Mouse (Mus musculus) heart, adult 18-20 months (tissue): ENCODE measurements at regions not wholly inside any gene's neighbourhood (a gene's known extent, or its start where the extent isn't known, plus 50 kb on each side); places are given as distances from the start of the nearest gene placed in this dataset.

Experiments
- DNase-seq, 2 experiments: peaks; one replicate each; pipeline ENCODE4 v3.0.0; 2021 to 2022; ENCODE audit warnings: mixed read lengths in 1 of 2

DNA sequence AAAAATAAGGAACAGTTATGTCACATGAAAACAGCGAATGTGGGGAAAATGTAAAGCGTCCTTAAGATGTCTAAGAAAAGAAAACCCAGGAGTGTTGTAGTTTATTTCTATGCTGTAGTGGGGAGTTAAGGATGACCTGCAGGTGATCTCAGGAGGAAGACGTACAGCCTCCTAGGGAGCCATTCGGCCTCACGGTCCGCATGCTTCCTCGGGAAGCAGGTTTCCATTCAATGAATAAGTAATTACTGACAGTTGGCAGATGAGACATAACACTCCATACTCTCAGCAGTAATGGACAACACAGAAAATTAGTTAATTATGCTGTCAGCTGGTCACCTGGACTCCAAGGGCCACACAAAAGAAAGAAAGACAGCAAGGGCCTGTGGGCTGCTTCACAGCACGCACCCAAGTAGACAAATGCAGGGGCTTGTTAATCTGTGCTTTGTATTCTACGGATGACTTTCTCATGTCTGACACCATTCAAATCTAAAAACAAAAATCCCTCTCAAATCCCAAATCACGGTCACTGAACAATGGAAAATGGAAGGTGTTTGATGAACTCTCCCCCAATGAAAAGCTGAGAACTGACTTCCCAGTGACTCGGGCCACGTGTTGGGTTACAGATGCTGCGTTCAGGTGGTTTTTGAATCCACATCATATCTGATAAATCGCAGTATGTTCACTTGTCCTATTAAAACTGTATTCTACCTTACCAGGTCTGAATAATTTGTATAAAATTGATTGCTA lies 193.5 kb downstream of the Gm11361 start:
- no peak for DNase-seq

DNA sequence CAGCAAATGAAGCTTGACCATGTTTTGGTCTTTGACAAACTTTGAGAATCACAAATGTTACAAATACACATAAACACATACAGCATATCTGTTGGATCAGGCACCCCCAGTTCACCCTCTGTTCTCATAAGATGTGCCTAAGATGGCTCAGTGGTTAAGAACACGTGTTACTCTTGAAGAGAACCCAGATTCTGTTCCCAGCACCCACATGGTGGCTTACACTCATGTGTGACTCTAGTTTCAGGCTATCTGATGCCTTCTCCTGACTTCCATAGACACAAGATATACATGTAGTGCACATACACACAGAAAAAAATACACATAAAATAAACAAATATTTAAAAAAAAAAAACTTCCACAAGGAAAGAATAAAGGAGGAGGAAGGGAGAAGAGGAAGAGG lies 191.7 kb downstream of the Gm11361 start:
- DNase-seq = no peak

DNA sequence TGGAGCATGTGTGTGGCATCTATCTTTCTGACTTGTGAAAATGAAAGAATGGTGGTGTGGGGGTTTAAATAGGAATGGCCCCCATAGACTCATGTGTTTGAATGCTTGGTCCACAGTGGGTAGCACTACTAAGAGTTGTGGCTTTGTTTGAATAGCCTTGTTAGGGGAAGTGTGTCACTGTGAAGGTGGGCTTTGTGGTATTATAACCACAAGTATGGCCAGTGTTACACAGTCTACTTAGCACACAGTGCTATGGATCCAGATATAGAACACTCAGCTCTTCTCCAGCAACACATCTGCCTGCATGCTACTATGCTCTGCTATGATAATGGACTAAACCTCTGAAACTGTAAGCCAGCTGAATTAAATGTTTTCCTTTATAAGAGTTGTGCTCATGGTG lies 184.9 kb downstream of the Gm11361 start:
- no peak for DNase-seq

DNA sequence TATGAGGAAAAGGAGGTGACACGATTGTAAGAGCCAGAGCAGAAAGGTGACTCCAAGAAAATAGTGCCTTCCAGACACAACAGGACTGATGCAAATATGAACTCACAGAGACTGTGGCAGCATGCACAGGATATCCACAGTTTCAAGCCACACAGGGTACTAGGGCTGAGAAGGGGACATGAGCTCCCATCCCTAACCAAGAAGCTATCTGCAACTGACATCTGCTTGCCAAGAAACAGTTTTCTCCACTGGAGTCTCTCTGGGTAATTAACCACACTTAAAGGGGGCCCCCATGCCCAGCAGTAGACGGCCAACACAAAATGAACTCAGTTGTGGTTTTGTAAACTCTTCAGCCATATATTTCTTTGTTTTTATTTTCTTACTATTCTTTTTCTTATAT lies 176.1 kb downstream of the Gm11361 start:
- DNase-seq = no peak

DNA sequence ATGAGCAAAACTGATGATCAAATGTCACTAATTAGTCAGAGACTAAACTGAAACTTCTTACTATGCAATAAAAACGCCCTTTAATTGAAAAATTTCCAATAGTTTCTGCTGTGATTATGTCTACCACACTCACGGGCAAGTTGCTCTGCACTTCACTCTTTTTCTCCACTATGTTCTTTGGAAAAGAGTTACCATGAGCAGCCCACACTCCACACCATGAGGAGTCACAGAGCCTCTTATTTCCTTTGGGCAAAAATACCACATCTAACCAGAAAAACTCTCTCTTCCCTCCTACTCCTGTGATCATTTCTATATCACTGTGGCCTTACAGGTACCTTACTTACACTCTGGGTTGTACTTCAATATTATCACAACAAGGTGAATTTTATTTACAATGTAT lies 174.7 kb downstream of the Gm11361 start:
- DNase-seq = no peak

DNA sequence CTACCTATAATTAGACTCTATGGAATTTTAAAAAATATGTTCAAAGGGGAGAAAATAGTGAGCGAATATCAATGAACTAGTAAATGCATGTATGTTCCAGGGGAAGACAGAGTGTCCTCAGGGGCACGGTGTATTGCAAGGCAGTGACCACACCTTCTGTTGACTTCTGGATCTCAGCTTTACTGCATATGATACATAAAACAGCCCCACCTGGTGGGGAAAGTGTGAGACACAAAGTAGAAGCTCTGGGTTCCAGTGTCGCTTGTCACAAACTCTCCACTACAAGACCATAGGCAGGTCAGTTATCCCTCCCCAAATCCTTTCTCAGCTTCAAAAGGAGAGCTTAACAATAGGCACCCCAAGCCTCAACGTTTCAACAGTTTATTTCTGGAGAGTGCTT lies 168.8 kb downstream of the Gm11361 start:
- DNase-seq = peak; percentile 5 to 36

DNA sequence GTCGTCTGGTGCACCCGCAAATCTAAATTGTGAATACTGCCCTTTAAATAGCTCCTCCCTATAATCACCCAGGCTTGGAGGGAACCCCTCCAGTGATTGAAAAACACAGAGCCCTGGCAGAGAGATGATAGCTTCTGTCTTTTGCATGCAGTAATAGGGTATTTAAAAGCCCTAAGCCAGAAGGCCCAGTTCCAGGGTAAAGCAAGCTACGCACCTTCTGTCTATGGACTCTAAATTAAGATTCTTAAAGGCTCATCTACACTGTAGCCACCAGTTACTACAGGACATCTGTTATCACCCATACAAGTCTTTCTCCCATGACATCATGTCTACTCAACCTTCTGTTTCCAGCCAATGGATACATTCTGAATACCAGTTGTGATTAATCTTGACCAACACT lies 167.8 kb downstream of the Gm11361 start:
- no peak for DNase-seq

DNA sequence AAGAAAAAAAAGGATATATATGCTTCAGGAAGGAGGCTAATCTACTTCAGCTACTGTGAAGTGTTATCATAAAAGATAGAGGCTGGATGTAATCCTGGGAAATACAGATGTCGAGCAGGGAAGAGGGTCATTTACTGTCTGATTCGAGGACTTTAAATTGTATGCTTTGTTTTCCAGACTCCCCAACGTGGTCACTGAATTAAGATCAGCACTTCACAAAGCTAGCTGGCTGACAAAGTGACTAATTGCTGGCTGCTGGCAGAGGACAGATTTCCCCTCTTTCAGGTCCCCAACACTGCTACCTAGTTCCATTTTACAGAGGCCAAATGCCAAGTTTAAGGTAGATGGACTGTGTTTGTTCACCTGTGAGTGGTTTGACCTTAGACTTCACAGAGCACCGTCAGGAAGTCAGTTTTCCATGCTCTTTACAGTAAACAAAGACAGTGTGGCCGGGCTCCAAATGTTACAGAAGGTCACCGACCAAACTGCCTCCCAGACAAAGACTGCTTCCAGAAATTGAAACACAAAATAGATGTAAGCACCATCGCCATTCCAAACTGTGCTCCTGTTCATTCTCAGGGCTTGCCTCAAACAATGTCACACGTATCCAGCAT lies 167.2 kb downstream of the Gm11361 start:
- peak; percentile 17 to 33 for DNase-seq

DNA sequence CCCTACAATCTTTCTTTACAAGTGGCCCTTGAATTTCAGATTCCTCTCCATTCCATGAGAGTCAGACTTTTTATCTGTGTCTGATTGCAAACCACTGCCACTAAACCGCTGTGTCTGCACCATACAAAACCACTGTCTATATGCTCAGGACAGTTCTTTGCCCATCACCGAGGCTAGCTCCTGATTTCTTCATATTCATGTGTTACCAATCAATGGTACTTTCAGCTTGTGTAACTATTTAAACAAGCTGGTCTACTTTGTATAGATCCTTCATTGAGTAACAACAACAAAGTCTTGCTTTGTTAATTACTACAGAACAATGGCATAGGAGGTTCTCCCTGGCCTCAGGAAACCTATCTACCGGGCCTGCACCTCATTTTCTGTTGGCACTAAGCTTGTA lies 164.0 kb downstream of the Gm11361 start:
- DNase-seq = no peak

DNA sequence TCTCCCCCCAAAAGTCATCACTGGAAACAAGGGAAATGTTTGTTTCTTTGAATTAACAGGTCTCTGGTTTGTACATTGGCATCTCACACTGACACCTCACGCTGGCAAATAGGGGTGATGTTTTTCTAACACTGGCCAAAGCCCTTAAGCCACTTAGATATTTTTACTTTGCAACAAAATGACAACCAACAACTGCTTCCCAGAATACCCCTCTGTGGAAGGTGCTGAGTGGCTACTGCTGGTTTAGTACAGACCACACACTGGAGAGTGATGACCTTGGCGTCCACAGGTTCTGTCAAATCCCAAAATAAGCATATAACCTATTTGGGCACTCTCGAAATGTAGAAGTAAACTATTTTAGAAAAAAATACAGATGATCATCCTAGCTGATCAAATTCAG lies 163.3 kb downstream of the Gm11361 start:
- DNase-seq = peak; percentile 11 to 36

DNA sequence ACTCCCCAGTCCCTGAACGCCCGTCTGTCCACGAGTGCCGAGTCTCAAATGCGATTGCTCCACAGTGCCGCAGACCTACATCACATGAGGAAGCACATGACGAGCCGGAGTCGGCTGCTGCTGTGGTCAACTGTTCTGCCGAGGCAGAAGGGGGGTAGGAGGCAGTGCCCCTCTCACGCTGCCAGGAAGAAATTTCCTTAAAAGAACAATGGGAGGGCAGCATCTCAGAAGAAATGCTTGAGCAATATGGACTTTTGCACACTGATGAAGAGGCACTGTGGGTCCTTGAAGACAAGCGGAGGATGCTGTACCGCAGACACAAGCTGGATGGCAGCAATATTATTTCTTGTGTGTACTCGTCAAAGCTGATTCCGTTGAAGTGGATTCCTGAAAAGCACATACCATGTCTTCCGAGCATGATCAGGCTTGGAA lies 162.6 kb downstream of the Gm11361 start:
- peak; percentile 70 for DNase-seq

DNA sequence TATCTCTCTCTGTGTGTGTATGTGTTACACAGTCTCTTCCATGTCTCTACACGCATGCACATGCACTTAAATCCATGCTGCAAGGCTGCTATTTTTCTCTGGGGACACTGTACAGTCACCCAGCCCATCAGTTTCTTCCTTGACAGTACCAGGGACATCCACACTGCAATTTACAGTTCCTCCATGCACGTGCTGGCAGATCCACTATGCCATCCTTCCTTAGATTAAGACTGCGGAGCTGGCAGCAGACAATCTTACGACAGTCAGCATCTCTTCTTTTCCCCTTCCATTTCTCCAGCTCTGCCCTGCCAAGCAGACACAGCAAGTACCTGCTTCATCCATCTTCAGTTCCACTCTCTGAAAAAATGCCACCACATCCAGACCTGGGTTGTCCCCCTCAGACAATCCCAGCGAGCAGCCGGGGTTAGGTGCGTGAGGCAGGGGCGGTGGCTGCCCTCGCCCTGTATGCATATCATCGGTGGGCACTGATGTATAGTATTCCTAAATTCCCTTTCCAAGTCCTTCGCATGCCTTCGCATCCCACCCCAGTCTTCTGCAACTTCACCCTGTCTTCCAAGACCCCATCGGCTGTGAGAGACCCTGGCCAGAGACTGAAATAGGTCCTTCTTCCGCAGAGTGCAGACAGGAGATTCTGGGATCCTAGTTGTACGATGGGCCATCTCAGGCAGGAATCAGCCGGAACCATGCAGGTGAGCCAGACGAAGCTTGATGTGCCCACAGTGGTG lies 161.8 kb downstream of the Gm11361 start:
- peak; percentile 2 to 14 for DNase-seq

DNA sequence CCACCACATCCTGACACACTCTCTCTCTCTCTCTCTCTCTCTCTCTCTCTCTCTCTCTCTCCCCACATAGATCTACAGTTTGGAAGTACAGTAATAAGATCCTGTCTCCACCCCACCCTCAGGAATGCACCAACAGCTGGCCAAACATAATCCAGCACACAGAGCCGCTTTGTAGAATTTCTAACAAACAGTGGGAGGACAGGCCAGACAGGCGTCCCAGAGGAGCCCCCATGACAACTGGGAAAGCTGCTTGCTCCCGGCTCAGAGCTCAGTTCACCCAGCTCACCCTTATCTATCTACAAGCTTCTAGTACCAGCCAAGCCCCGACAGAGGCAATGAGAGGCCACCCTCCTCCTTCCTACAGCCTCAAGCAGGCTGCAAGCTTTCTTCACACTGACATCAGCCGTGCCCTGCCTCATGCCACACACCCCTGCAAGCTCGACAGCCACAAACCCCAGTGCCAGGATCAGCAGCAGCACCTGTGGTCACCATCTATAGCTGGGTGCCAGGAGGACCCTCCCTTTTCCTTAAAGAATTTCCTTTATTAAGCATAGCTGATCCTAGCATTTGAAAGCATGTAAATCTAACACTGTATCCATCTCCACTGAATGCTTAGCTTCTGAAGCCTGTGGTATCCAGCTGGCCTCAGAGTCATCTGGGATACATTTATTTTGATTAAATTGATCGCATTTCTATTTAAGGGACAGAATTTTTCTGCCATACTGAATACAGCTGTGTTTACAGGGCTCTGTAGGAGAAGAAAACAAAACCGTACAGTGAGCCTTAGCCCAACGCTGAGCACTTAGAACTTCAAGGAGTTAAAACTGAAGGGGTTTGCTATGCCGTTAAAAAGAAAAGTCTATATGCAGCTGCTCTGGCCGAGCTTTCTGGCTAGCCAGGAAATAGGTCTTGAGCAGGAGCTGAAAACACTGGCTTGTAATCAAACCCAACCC lies 160.9 kb downstream of the Gm11361 start:
- peak; percentile 62 to 63 for DNase-seq

DNA sequence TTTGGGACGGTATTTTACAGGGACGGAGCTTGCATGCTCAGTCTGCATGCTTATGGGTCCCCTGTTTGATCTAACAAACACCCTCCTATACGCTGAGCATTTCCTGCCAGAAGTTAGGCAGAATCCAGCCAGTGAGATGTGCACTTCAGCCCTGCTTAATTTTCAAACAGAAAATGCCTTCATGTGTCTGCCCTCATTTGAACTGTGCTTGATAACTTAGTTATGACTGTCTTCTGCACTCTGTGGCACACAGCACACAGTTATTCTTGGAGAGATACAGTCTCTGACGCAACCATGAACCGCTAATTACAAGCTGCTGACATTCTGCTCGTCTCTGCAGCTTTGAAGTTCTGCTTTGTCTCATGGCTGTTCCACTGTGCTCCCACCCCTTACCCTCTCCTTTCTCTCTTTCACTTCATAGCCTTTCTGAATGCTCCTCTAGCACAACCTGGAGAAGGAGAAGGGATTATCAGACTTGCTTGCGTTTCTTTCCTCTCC lies 160.2 kb downstream of the Gm11361 start:
- DNase-seq = peak; percentile 66 to 67

DNA sequence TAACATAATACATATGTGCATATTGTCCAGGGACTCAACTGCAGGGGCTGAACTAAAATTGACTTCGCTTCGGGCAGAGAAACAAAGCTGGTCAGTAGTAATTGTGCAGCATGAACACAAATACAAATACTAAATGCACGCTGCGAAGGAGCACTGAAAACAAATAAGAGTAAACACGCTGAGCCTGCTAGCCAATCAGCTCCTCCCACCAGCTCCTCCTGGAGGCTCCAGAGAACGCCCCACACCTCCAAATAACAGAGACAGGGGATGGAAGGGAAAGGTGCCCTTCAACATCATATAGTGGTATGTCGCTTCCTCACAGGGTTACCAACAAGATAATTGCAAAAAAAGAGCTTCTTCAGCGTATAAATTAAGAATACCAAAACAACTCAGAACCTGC lies 159.6 kb downstream of the Gm11361 start:
- peak in 1 of 2 experiments; percentile 15 for DNase-seq

DNA sequence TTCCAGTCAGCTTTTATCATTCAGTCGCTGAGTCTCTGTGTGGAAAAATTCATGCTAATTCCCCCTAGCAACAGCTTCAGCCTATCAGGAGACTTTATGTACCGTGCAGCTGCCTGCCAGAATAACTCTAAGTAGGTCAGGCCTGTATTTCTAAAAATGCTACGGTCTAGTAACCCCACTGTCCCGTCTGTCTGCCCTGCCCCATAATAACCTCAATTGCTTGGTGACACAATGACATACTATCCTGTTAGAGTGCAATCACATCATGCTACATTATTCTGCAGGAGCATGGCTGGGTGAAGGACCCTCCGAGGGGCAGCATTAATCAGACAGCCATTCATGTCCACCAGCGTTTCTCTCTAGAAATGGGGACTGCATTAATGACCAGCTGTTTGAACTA lies 158.9 kb downstream of the Gm11361 start:
- peak; percentile 60 to 68 for DNase-seq

DNA sequence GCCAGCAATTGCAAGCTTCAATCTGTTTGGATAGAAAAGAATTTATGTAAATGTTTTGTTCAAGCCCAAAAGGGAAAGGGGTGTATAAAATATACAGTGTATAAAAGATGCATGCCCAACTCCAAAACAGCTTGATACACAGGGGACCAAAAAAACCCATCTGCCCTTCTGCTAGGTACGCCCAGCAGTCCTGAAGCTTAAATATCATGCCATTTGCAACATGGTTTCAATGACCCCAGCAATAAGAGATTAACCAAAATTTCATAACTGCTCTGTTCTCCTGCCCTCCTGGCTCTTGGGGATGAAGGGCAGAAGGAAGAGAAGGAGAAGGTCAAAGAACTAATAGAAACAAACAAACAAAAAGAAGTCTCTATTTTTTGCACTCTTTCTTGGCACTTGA lies 158.4 kb downstream of the Gm11361 start:
- DNase-seq = no peak

DNA sequence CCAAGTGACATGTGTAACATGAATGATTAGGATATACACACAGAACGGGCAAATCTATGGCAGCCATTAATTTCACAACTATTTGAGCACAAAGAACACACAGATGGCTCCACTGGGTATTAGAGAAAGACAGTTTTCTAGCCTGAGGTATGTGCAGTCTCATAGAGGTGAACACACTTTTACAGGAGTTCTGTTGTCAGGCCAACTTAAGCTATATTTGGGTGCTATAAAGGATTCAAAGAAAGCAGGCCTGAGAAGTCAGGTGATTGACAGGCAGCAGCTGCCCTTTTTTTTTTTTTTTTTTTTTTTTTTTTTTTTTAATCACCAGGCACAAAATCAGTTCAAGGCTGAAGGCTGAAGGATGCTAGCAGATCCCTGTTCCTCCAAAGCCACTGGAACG lies 153.0 kb downstream of the Gm11361 start:
- DNase-seq = no peak

DNA sequence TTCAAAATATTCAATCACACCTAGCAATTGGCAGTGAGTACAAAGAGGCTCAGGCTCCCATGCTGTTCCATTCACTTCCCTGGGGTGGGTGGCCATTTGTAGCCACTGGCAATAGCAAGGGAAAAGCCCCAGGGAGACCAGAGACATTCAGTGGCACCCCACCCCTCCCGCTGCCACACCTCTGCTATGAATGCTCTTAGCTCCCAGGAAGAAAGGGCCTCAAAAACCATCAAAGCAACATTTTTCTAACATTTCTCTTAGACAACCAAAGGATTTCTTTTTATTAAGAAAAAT lies 152.2 kb downstream of the Gm11361 start:
- no peak for DNase-seq

DNA sequence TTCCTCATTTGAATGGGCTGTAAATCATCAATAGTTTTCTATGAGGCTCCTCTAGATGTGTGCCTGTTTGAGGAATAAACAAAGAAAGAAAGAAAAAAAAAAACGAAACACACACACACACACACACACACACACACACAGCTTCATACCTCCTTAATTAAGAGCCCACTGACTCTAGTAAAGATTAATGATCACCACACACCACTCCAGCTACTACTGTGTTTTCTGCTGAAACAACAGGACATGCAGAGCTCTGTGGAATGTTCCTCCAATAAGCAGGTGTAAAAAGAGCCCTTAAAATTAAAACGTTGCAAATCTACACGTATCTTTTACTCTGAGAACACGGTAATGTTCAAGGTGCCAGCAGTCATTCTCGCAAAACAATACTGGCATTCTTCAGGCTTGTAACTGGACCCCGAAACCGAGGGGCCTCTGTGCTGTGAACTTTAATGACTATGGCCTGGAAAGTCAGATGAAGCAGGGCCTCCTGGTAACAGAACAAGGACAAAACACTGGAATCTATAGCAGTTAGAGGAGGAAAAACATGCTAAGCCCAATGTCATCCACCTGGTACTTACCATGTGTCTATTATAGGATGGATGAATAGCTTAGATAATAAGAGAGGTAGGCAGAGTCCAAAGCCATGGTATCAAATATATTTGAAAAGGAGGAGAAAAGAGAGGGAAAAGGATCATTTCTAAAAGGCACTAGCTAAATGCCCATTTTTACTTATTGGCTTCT lies 151.7 kb downstream of the Gm11361 start:
- DNase-seq = no peak

DNA sequence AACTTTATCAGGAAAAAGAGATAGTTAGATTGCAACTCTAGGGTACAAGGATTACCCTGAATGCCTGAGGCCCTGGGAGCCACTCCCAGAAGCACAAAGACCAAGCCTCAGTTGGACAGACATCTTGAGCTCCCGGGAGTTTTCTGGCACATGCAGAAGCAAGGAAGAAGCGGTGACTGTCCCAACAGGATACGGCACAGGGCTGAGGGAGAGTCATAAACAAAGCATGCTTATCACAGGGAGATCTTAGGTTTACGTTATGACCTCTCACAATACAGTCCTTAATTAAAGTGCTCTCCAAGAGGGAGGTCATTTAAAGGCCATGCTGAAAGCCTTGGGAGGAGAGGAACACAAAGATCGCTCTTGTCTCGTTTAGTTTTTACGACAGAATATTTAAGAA lies 143.1 kb downstream of the Gm11361 start:
- DNase-seq = no peak
